Mouse (Mus musculus) limb, embryonic 11.5 days (tissue): Measurements from ENCODE around the gene 2410004P03Rik. TPM values are rescaled to one million over a fixed set of nuclear protein-coding genes. Genes with fewer than 3 reads are reported as not detected.

Experiments
- ATAC-seq: fragments of 200-750 bp; cut with Nextera tagmentation; 2 replicates; pipeline ENCODE4 v1.8.0; 2017; ENCODE audit warnings: low read depth; ENCODE audit not compliant: insufficient number of reproducible peaks, low FRiP score, low TSS enrichment
- DNase-seq: peaks from one replicate; pipeline ENCODE4 v3.0.0-alpha.2; 2015; ENCODE audit warnings: low spot score
- H3K27ac ChIP-seq: fragments of 300-500 bp; sonication (generic); replicated peaks from 2 replicates; pipeline ENCODE4 v1.5.1; 2014; ENCODE audit warnings: low read depth, mild to moderate bottlenecking, low read length
- H3K27me3 ChIP-seq: fragments of 300-500 bp; sonication (generic); 2 replicates; pipeline ENCODE4 v1.6.1; 2014; ENCODE audit warnings: mild to moderate bottlenecking, low read length, mixed read lengths; ENCODE audit not compliant: control insufficient read depth, insufficient read depth
- H3K36me3 ChIP-seq: fragments of 300-500 bp; sonication (generic); 2 replicates; pipeline ENCODE4 v1.6.1; 2014; ENCODE audit warnings: mild to moderate bottlenecking, low read length, moderate library complexity, mixed read lengths; ENCODE audit not compliant: control insufficient read depth, insufficient read depth
- H3K4me1 ChIP-seq: fragments of 300-500 bp; sonication (generic); 2 replicates; pipeline ENCODE4 v1.6.1; 2014; ENCODE audit warnings: low read length, mixed read lengths; ENCODE audit not compliant: control insufficient read depth, insufficient read depth
- H3K4me2 ChIP-seq: fragments of 300-500 bp; sonication (generic); 2 replicates; pipeline ENCODE4 v1.6.1; 2014; ENCODE audit warnings: low read depth, mild to moderate bottlenecking, moderate library complexity; ENCODE audit not compliant: severe bottlenecking
- H3K4me3 ChIP-seq: fragments of 300-500 bp; sonication (generic); 2 replicates; pipeline ENCODE4 v1.5.1; 2014; ENCODE audit warnings: low read depth, low read length
- H3K9ac ChIP-seq: fragments of 300-500 bp; sonication (generic); 2 replicates; pipeline ENCODE4 v1.6.1; 2014; ENCODE audit warnings: mild to moderate bottlenecking, low read length
- H3K9me3 ChIP-seq: fragments of 300-500 bp; sonication (generic); 2 replicates; pipeline ENCODE4 v1.6.1; 2016; ENCODE audit warnings: low read length; ENCODE audit not compliant: control insufficient read depth
- WGBS: fragments of 180-500 bp; shearing (Covaris S2); extraction: QIAGEN DNeasy Blood & Tissue Kit; methylation state at CpG from one replicate; pipeline ENCODE4 v1.1.7; 2014; 5-methylcytosine and 5-hydroxymethylcytosine counted together
- polyA plus RNA-seq: library from polyadenylated mRNA; unstranded; fragments of >200 nt; fragmentation: Nextera tagmentation; extraction: Ambion mirVana; gene quantifications from 2 replicates; pipeline ENCODE4 v1.2.1, GENCODE M21; 2014

Gene 2410004P03Rik
- polyA plus RNA-seq: 0.33 and 0.93 TPM in 2 replicates

- peak; percentile 92 for DNase-seq
- peak within 1 kb of the TSS; percentile 58 for H3K4me2 ChIP-seq
- H3K9ac ChIP-seq: peak within 1 kb of the TSS; percentile 22
- H3K4me3 ChIP-seq: peak within 1 kb of the TSS; percentile 29
- no peak within 1 kb of the TSS for H3K27ac ChIP-seq
- no peaks in the 10 kb centered on the region; the same call in 1 of the 2 replicates for H3K9me3 ChIP-seq
- ATAC-seq: peak; percentile 73
- H3K27me3 ChIP-seq: no peaks in the 10 kb centered on the region
- no peaks in the 10 kb centered on the region for H3K36me3 ChIP-seq
- H3K4me1 ChIP-seq: no peaks in the 10 kb centered on the region
- 9% methylated on average over 29 of the region's 29 CpGs for WGBS
Measured at GRCm38 (mm10) chr12:17011100-17011870, at the start of gene 2410004P03Rik. TSS of gene 2410004P03Rik (minus strand) at chr12:17011727.

GRCm38 (mm10) chr12:17061183-17061722 is 49.7 kb upstream of the 2410004P03Rik start:
- Histone ChIP-seq H3K27ac (no peak overlapping the region), H3K9me3 (no peaks in the 10 kb centered on the region), H3K4me2 (no peak overlapping the region), H3K4me3 (no peak overlapping the region), H3K4me1 (peaks cover 6% of the 10 kb centered on the region; the same call in 1 of the 2 replicates), H3K9ac (no peak overlapping the region), H3K36me3 (no peaks in the 10 kb centered on the region), H3K27me3 (no peaks in the 10 kb centered on the region)
- WGBS: 8% methylated on average over 7 of the region's 7 CpGs
- ATAC-seq: no peak
- peak; percentile 30 for DNase-seq

- Histone ChIP-seq H3K27me3 (no peaks in the 10 kb centered on the region), H3K4me3 (no peak overlapping the region), H3K9ac (no peak overlapping the region), H3K4me1 (peaks cover 6% of the 10 kb centered on the region; the same call in 1 of the 2 replicates), H3K27ac (no peak overlapping the region), H3K9me3 (no peaks in the 10 kb centered on the region), H3K4me2 (no peak overlapping the region), H3K36me3 (no peaks in the 10 kb centered on the region)
- no peak for DNase-seq
- no peak for ATAC-seq
- 80% methylated on average over 10 of the region's 10 CpGs for WGBS
Measured at GRCm38 (mm10) chr12:17058490-17058889, 47.0 kb upstream of the 2410004P03Rik start.

- no peak for DNase-seq
- Histone ChIP-seq H3K9ac (no peak overlapping the region), H3K27me3 (no peaks in the 10 kb centered on the region), H3K4me2 (no peak overlapping the region), H3K36me3 (no peaks in the 10 kb centered on the region), H3K4me1 (peaks cover 4% of the 10 kb centered on the region; the same call in 1 of the 2 replicates), H3K4me3 (no peak overlapping the region), H3K27ac (no peak overlapping the region), H3K9me3 (no peaks in the 10 kb centered on the region)
- no peak for ATAC-seq
- WGBS: 83% methylated on average over 8 of the region's 8 CpGs
Measured at GRCm38 (mm10) chr12:17057110-17057509, 45.6 kb upstream of the 2410004P03Rik start.

GRCm38 (mm10) chr12:17055766-17056165 is 44.2 kb upstream of the 2410004P03Rik start:
- no peak overlapping the region for H3K4me2 ChIP-seq
- H3K36me3 ChIP-seq: no peaks in the 10 kb centered on the region
- H3K9me3 ChIP-seq: no peaks in the 10 kb centered on the region
- no peak overlapping the region for H3K27ac ChIP-seq
- no peaks in the 10 kb centered on the region for H3K27me3 ChIP-seq
- DNase-seq (no peak), ATAC-seq (no peak)
- 0 out of 2 replicates have a peak, but pooled peaks cover 1% of the 10 kb centered on the region for H3K4me1 ChIP-seq
- WGBS: 86% methylated on average over 4 of the region's 4 CpGs
- H3K4me3 ChIP-seq: no peak overlapping the region
- H3K9ac ChIP-seq: no peak overlapping the region

- Histone ChIP-seq H3K9ac (no peak overlapping the region), H3K4me3 (no peak overlapping the region), H3K36me3 (no peaks in the 10 kb centered on the region), H3K4me1 (no peaks in the 10 kb centered on the region), H3K27me3 (no peaks in the 10 kb centered on the region), H3K9me3 (no peaks in the 10 kb centered on the region), H3K27ac (no peak overlapping the region), H3K4me2 (no peak overlapping the region)
- DNase-seq (no peak), ATAC-seq (no peak)
- WGBS: 51% methylated on average over 4 of the region's 4 CpGs
Measured at GRCm38 (mm10) chr12:17054691-17055090, 43.2 kb upstream of the 2410004P03Rik start.

- no peak overlapping the region for H3K4me3 ChIP-seq
- no peak for DNase-seq
- 86% methylated on average over 2 of the region's 2 CpGs for WGBS
Measured at GRCm38 (mm10) chr12:17052673-17053072, 41.1 kb upstream of the 2410004P03Rik start.

GRCm38 (mm10) chr12:17051057-17051456 is 39.5 kb upstream of the 2410004P03Rik start:
- 55% methylated on average over 4 of the region's 4 CpGs for WGBS
- DNase-seq: no peak
- Histone ChIP-seq H3K9ac (no peak overlapping the region), H3K27me3 (no peaks in the 10 kb centered on the region), H3K4me1 (no peaks in the 10 kb centered on the region), H3K4me3 (no peak overlapping the region), H3K27ac (no peak overlapping the region), H3K4me2 (no peak overlapping the region), H3K36me3 (no peaks in the 10 kb centered on the region), H3K9me3 (no peaks in the 10 kb centered on the region)
- ATAC-seq: no peak

More at GRCm38 (mm10) chr12:17052673-17053072, 41.1 kb upstream of the 2410004P03Rik start:
- Histone ChIP-seq H3K9ac (no peak overlapping the region), H3K27me3 (no peaks in the 10 kb centered on the region), H3K4me1 (no peaks in the 10 kb centered on the region), H3K27ac (no peak overlapping the region), H3K36me3 (no peaks in the 10 kb centered on the region), H3K4me2 (no peak overlapping the region), H3K9me3 (no peaks in the 10 kb centered on the region)
- no peak for ATAC-seq
